Mouse (Mus musculus) stomach, postnatal 0 days (tissue): Measurements from ENCODE around the gene Prr19. TPM values are rescaled to one million over a fixed set of nuclear protein-coding genes. Genes with fewer than 3 reads are reported as not detected.

Experiments
- ATAC-seq: fragments of 200-750 bp; cut with Nextera tagmentation; 2 replicates; pipeline ENCODE4 v1.8.0; 2017; ENCODE audit not compliant: low FRiP score, low TSS enrichment
- DNase-seq: peaks from one replicate; pipeline ENCODE4 v3.0.0-alpha.2; 2016; ENCODE audit warnings: low spot score
- H3K27ac ChIP-seq: fragments of 300-500 bp; sonication (generic); replicated peaks from 2 replicates; pipeline ENCODE4 v1.5.1; 2014; ENCODE audit warnings: mild to moderate bottlenecking, control low read depth
- H3K27me3 ChIP-seq: fragments of 300-500 bp; sonication (generic); 2 replicates; pipeline ENCODE4 v1.6.1; 2014; ENCODE audit warnings: low read length; ENCODE audit not compliant: control insufficient read depth, insufficient read depth
- H3K36me3 ChIP-seq: fragments of 300-500 bp; sonication (generic); 2 replicates; pipeline ENCODE4 v1.6.1; 2014; ENCODE audit warnings: low read length, mixed read lengths; ENCODE audit not compliant: control insufficient read depth, insufficient read depth
- H3K4me1 ChIP-seq: fragments of 300-500 bp; sonication (generic); replicated peaks from 2 replicates; pipeline ENCODE4 v1.6.1; 2014; ENCODE audit warnings: antibody characterized with exemption; ENCODE audit not compliant: control insufficient read depth, insufficient read depth
- H3K4me2 ChIP-seq: fragments of 300-500 bp; sonication (generic); replicated peaks from 2 replicates; pipeline ENCODE4 v1.6.1; 2014; ENCODE audit warnings: low read depth, mild to moderate bottlenecking, control low read depth, moderate library complexity
- H3K4me3 ChIP-seq: fragments of 300-500 bp; sonication (generic); 2 replicates; pipeline ENCODE4 v1.5.1; 2014; ENCODE audit warnings: low read depth, low read length, control low read depth
- H3K9ac ChIP-seq: fragments of 300-500 bp; sonication (generic); 2 replicates; pipeline ENCODE4 v1.6.1; 2014; ENCODE audit warnings: mild to moderate bottlenecking, low read length, control low read depth, mixed read lengths
- H3K9me3 ChIP-seq: fragments of 300-500 bp; sonication (generic); 2 replicates; pipeline ENCODE4 v1.6.1; 2016; ENCODE audit warnings: low read length; ENCODE audit not compliant: control insufficient read depth
- CTCF ChIP-seq: IDR thresholded peaks from 2 replicates; pipeline ENCODE4 v1.5.1; 2016; ENCODE audit warnings: antibody characterized with exemption, low read depth, mild to moderate bottlenecking, moderate library complexity
- EP300 ChIP-seq: optimal IDR thresholded peaks from 2 replicates; pipeline ENCODE3; 2016; ENCODE audit warnings: antibody characterized with exemption
- WGBS: fragments of 180-500 bp; shearing (Covaris S2); extraction: QIAGEN DNeasy Blood & Tissue Kit; methylation state at CpG from one replicate; pipeline ENCODE4 v1.1.7; 2014; 5-methylcytosine and 5-hydroxymethylcytosine counted together
- polyA plus RNA-seq: library from polyadenylated mRNA; unstranded; fragments of >200 nt; fragmentation: Nextera tagmentation; extraction: Ambion mirVana; gene quantifications from 2 replicates; pipeline ENCODE4 v1.2.1, GENCODE M21; 2015

Gene Prr19
- polyA plus RNA-seq, 1 experiment from 2014 or later, result 0.07 TPM

GRCm38 (mm10) chr7:25290911-25291310 lies 10.3 kb upstream of the Prr19 start:
- Histone ChIP-seq H3K9ac (no peak overlapping the region), H3K27ac (no peak overlapping the region; the same call in 1 of the 2 replicates), H3K27me3 (no peaks in the 10 kb centered on the region), H3K36me3 (peaks cover 65% of the 10 kb centered on the region), H3K4me2 (no peak overlapping the region), H3K4me1 (no peaks in the 10 kb centered on the region), H3K9me3 (no peaks in the 10 kb centered on the region), H3K4me3 (no peak overlapping the region)
- no peak for TF ChIP-seq CTCF
- no peak for TF ChIP-seq EP300
- peak; percentile 25 for ATAC-seq
- WGBS, result 56% methylated on average over 2 of the region's 2 CpGs
- DNase-seq, result peak; percentile 88

- Histone ChIP-seq H3K4me1 (no peaks in the 10 kb centered on the region), H3K27me3 (no peaks in the 10 kb centered on the region), H3K9ac (no peak overlapping the region), H3K4me3 (no peak overlapping the region), H3K4me2 (no peak overlapping the region), H3K9me3 (no peaks in the 10 kb centered on the region), H3K36me3 (peaks cover 54% of the 10 kb centered on the region), H3K27ac (no peak overlapping the region)
- ATAC-seq, result no peak
- no peak for DNase-seq
- TF ChIP-seq CTCF (no peak), EP300 (no peak)
- WGBS, result 51% methylated on average over 7 of the region's 7 CpGs
Measured at GRCm38 (mm10) chr7:25292107-25292506, 9.1 kb upstream of the Prr19 start.

- H3K36me3 ChIP-seq, result peaks cover 43% of the 10 kb centered on the region
- no peak for TF ChIP-seq EP300
- no peak overlapping the region for H3K27ac ChIP-seq
- H3K4me2 ChIP-seq, result no peak overlapping the region
- H3K9ac ChIP-seq, result no peak overlapping the region
- ATAC-seq, result no peak
- H3K27me3 ChIP-seq, result no peaks in the 10 kb centered on the region
- DNase-seq, result no peak
- H3K9me3 ChIP-seq, result no peaks in the 10 kb centered on the region
- H3K4me3 ChIP-seq, result no peak overlapping the region
- H3K4me1 ChIP-seq, result no peaks in the 10 kb centered on the region
- 68% methylated on average over 10 of the region's 10 CpGs for WGBS
Measured at GRCm38 (mm10) chr7:25293191-25293739, 7.9 kb upstream of the Prr19 start.

- no peaks in the 10 kb centered on the region for H3K27me3 ChIP-seq
- H3K9ac ChIP-seq, result no peak overlapping the region
- H3K36me3 ChIP-seq, result peaks cover 31% of the 10 kb centered on the region
- no peaks in the 10 kb centered on the region for H3K4me1 ChIP-seq
- no peak overlapping the region for H3K4me3 ChIP-seq
- 93% methylated on average over 4 of the region's 4 CpGs for WGBS
- no peak for DNase-seq
- no peaks in the 10 kb centered on the region for H3K9me3 ChIP-seq
- ATAC-seq, result no peak
- H3K27ac ChIP-seq, result no peak overlapping the region
- no peak overlapping the region for H3K4me2 ChIP-seq
- TF ChIP-seq EP300 (no peak), CTCF (no peak)
Measured at GRCm38 (mm10) chr7:25294495-25294894, 6.7 kb upstream of the Prr19 start.

DNA sequence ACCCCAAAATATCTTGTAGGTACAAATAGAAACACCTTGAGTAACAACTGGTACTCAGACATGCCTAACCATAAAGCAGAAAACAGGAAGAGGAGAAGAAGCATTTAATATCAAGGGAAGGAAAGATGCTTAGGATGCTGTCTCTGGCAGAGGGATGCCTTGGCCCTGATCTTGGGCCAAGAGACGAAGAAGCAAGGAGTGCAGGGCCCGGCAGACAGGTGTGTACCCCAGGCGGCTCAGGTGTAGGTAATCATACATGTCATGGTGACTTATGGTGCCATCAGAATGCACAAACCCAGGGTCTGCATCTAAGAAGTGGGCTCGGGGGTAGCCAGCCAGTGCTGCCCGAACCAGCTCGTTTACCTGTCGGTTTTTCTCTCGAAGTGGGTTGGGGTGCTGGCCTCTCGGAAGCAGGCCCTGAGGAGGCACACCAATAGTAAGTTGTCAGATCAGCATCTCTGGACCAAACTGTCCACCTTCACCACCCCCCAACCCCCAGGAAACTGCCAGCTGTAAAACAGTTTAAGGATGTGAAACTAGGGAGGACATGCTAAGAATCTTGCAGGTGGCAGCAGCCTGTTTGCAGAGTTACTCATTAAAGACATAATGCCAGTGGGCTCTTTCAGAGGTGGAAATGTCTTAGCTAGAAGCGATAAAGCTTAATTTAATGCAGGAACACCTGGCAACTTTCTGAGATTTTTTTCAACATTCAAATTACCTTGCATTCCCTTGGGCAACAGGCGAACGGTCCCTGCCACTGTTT lies 6.1 kb upstream of the Prr19 start:
- Histone ChIP-seq H3K27me3 (no peaks in the 10 kb centered on the region), H3K36me3 (peaks cover 28% of the 10 kb centered on the region), H3K9me3 (no peaks in the 10 kb centered on the region), H3K4me3 (no peak overlapping the region), H3K27ac (no peak overlapping the region), H3K4me1 (no peaks in the 10 kb centered on the region), H3K4me2 (no peak overlapping the region), H3K9ac (no peak overlapping the region)
- DNase-seq (no peak), ATAC-seq (no peak)
- 84% methylated on average over 12 of the region's 12 CpGs for WGBS
- TF ChIP-seq CTCF (no peak), EP300 (no peak)

DNA sequence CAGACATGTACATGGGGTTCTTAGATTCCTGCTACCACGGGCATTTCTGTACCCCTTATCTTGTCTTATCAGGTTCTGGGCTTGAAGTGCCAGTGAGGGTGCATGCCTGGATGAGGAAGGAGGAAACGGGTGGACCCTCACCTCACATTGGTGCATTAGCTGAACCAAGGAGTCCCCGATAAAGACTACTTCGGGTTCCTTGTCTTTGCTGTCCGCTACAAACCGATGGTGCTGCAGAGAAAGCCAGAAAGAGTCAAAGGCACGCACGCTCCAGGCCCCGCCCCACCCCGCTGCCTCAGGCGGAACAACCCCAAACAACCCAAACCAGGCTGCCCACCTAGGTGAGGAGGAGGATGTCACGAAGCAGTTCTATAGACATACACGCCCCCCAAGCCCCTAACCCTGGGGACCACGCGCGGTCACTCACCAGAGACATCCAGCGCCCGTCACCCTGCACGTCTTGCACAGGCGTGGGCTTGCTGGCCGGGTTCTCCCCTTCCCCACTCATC lies 4.2 kb upstream of the Prr19 start:
- H3K36me3 ChIP-seq, result peaks cover 17% of the 10 kb centered on the region
- DNase-seq (peak; percentile 58), ATAC-seq (peak; percentile 16)
- under 1% methylated on average over 19 of the region's 21 CpGs for WGBS
- no peak for TF ChIP-seq EP300
- TF ChIP-seq CTCF, result no peak
- peak overlapping the region; percentile 98 for H3K4me2 ChIP-seq
- H3K4me3 ChIP-seq, result peak overlapping the region; percentile 84
- H3K27ac ChIP-seq, result peak overlapping the region; percentile 95
- H3K9ac ChIP-seq, result peak overlapping the region; percentile 81
- no peaks in the 10 kb centered on the region for H3K9me3 ChIP-seq
- H3K27me3 ChIP-seq, result no peaks in the 10 kb centered on the region
- H3K4me1 ChIP-seq, result no peaks in the 10 kb centered on the region
